ENCODE assay signal across 12 mouse cellular contexts in genomic region chr11:11828761-11829160, GRCm38 (mm10). TPM values are rescaled to one million over a fixed set of nuclear protein-coding genes. Genes with fewer than 3 reads are reported as not detected.
A peak's percentile ranks its signal among the peaks of the same experiment; 100 is the strongest.
DNase-seq lines count a peak whose midpoint lies in the region; ATAC-seq and TF ChIP-seq lines count a peak whose summit lies in the region.
"Had no signal": no experiment of that assay in that cellular context is flagged by ENCODE, and none has a peak within 500 bp of the region (broad histone marks: within the 10 kb centered on the region; RNA-seq: fewer than 3 reads in every experiment).

No protein-coding gene starts in this region.

- ATAC-seq in heart, embryonic 14.5 days (ENCODE audit: insufficient number of reproducible peaks, insufficient read depth, low FRiP score, low read depth), result 0 out of 2 replicates have a peak, but pooled peaks have one; percentile 6
- no peak for ATAC-seq in midbrain, postnatal 0 days (ENCODE audit: low FRiP score)
- no peak for ATAC-seq in hindbrain, embryonic 12.5 days (ENCODE audit: low FRiP score)
- ATAC-seq in stomach, embryonic 15.5 days (ENCODE audit: insufficient read depth, low FRiP score, low read depth), result peak; percentile 21; the same call in 1 of the 2 replicates

- peak overlapping the region; percentile 57 for H3K9ac ChIP-seq in heart, embryonic 14.5 days (ENCODE audit: low read length)
- H3K9ac ChIP-seq in midbrain, postnatal 0 days (replicated peaks; ENCODE audit: low read length, poor library complexity, severe bottlenecking), result no peak overlapping the region
- H3K9ac ChIP-seq in hindbrain, embryonic 12.5 days, result no peak overlapping the region
- no peak overlapping the region; the same call in 1 of the 2 replicates for H3K9ac ChIP-seq in stomach, embryonic 15.5 days

- H3K4me1 ChIP-seq in heart, embryonic 14.5 days (ENCODE audit: control insufficient read depth in 2 of 2, insufficient read depth in 2 of 2, low read length in 2 of 2), result peaks cover 57 to 85% of the 10 kb centered on the region in 2 experiments
- peaks cover 91% of the 10 kb centered on the region for H3K4me1 ChIP-seq in midbrain, embryonic 10.5 days
- no peaks in the 10 kb centered on the region; the same call in 1 of the 2 replicates for H3K4me1 ChIP-seq in midbrain, postnatal 0 days (ENCODE audit: insufficient read depth, low read length)
- peaks cover 67% of the 10 kb centered on the region for H3K4me1 ChIP-seq in hindbrain, embryonic 12.5 days
- peaks cover 60% of the 10 kb centered on the region for H3K4me1 ChIP-seq in stomach, embryonic 15.5 days

- TF ChIP-seq CTCF in midbrain, postnatal 0 days (IDR thresholded peaks at IDR 0.05), result no peak

- no peaks in the 10 kb centered on the region for H3K27me3 ChIP-seq in heart, embryonic 14.5 days (ENCODE audit: control insufficient read depth, insufficient read depth, low read length)
- no peaks in the 10 kb centered on the region; the same call in none of the 2 replicates for H3K27me3 ChIP-seq in midbrain, embryonic 10.5 days (ENCODE audit: low read depth, poor library complexity, severe bottlenecking)
- H3K27me3 ChIP-seq in midbrain, postnatal 0 days (ENCODE audit: insufficient read depth, low read length), result no peaks in the 10 kb centered on the region
- no peaks in the 10 kb centered on the region for H3K27me3 ChIP-seq in hindbrain, embryonic 12.5 days
- no peaks in the 10 kb centered on the region for H3K27me3 ChIP-seq in stomach, embryonic 15.5 days (replicated peaks)
- H3K27me3 ChIP-seq: CH12.LX had no signal

- intact Hi-C loops in left cerebral cortex, postnatal 25 days (cut with DNase I), result no loop called here

- no peaks in the 10 kb centered on the region for H3K9me3 ChIP-seq in heart, embryonic 14.5 days (ENCODE audit: control insufficient read depth, low read length)
- H3K9me3 ChIP-seq in midbrain, embryonic 10.5 days (replicated peaks), result no peaks in the 10 kb centered on the region
- no peaks in the 10 kb centered on the region for H3K9me3 ChIP-seq in midbrain, postnatal 0 days (ENCODE audit: low read length)
- no peaks in the 10 kb centered on the region for H3K9me3 ChIP-seq in hindbrain, embryonic 12.5 days (replicated peaks)
- H3K9me3 ChIP-seq in stomach, embryonic 15.5 days, result no peaks in the 10 kb centered on the region

- peak overlapping the region; percentile 91 to 92 for H3K27ac ChIP-seq in heart, embryonic 14.5 days (replicated peaks in 1 of 2; ENCODE audit: control insufficient read depth in 1 of 2, insufficient read depth in 1 of 2, low read depth in 2 of 2, low read length in 2 of 2)
- peak overlapping the region; percentile 83 for H3K27ac ChIP-seq in midbrain, embryonic 10.5 days (replicated peaks)
- no peak overlapping the region for H3K27ac ChIP-seq in midbrain, postnatal 0 days (ENCODE audit: low read depth, low read length)
- H3K27ac ChIP-seq in hindbrain, embryonic 12.5 days, result peak overlapping the region; percentile 79
- peak overlapping the region; percentile 91 for H3K27ac ChIP-seq in stomach, embryonic 15.5 days
- H3K27ac ChIP-seq: gastrocnemius, adult 2 months had no signal

- H3K4me2 ChIP-seq in heart, embryonic 14.5 days (ENCODE audit: low read length), result peak overlapping the region; percentile 26; the same call in 1 of the 2 replicates
- H3K4me2 ChIP-seq in midbrain, postnatal 0 days (ENCODE audit: low read depth, low read length, poor library complexity, severe bottlenecking), result no peak overlapping the region
- no peak overlapping the region; the same call in 1 of the 2 replicates for H3K4me2 ChIP-seq in hindbrain, embryonic 12.5 days (replicated peaks)
- peak overlapping the region; percentile 32 for H3K4me2 ChIP-seq in stomach, embryonic 15.5 days

- DNase-seq in heart, adult 8-10 months (ENCODE audit: low spot score), result no peak
- DNase-seq in midbrain, embryonic 10.5 days (ENCODE audit: low spot score), result peak; percentile 44
- DNase-seq in midbrain, postnatal 0 days (ENCODE audit: low spot score), result no peak
- DNase-seq in left cerebral cortex, postnatal 25 days (ENCODE audit: low spot score in 2 of 2), result no peak
- DNase-seq in right cerebral cortex, postnatal 4 days, result no peak
- DNase-seq: adrenal gland, adult 2 months; cerebellum, adult 2 months; gastrocnemius, adult 2 months had no signal

- H3K4me3 ChIP-seq in heart, embryonic 14.5 days (ENCODE audit: control insufficient read depth in 1 of 2, insufficient read depth in 1 of 2, low read depth in 1 of 2, low read length in 2 of 2), result no peak overlapping the region
- H3K4me3 ChIP-seq in midbrain, embryonic 10.5 days, result no peak overlapping the region
- no peak overlapping the region for H3K4me3 ChIP-seq in midbrain, postnatal 0 days (ENCODE audit: low read depth, low read length)
- H3K4me3 ChIP-seq in hindbrain, embryonic 12.5 days, result no peak overlapping the region
- no peak overlapping the region for H3K4me3 ChIP-seq in stomach, embryonic 15.5 days (replicated peaks)
- H3K4me3 ChIP-seq: gastrocnemius, adult 2 months had no signal

- 14% methylated on average over 6 of the region's 6 CpGs for WGBS in heart, embryonic 14.5 days
- 30% methylated on average over 6 of the region's 6 CpGs for WGBS in midbrain, embryonic 10.5 days
- WGBS in midbrain, postnatal 0 days, result 35% methylated on average over 6 of the region's 6 CpGs
- WGBS in hindbrain, embryonic 12.5 days, result 23% methylated on average over 6 of the region's 6 CpGs
- 22% methylated on average over 6 of the region's 6 CpGs for WGBS in stomach, embryonic 15.5 days

- no peaks in the 10 kb centered on the region for H3K36me3 ChIP-seq in heart, embryonic 14.5 days (ENCODE audit: control insufficient read depth, insufficient read depth, low read length)
- H3K36me3 ChIP-seq in midbrain, embryonic 10.5 days, result no peaks in the 10 kb centered on the region
- H3K36me3 ChIP-seq in midbrain, postnatal 0 days (ENCODE audit: insufficient read depth, low read length), result no peaks in the 10 kb centered on the region
- H3K36me3 ChIP-seq in hindbrain, embryonic 12.5 days, result no peaks in the 10 kb centered on the region
- no peaks in the 10 kb centered on the region for H3K36me3 ChIP-seq in stomach, embryonic 15.5 days

RNA-seq across cellular contexts. Expression of gene Fignl1, which starts 20.0 kb away (rescaled TPM):
- polyA plus RNA-seq in heart, embryonic 14.5 days (2014; fragmentation: Nextera tagmentation; extraction: Ambion mirVana), result 49.6 and 53.8 TPM in 2 replicates
- total RNA-seq in heart, adult 8-10 months (2022), result under 1 TPM; 0.28 to 0.46 (median 0.37) TPM
- 103 and 112 TPM in 2 replicates for polyA plus RNA-seq in midbrain, embryonic 10.5 days (2016; fragmentation: Nextera tagmentation; extraction: Ambion mirVana)
- 4.4 and 5.2 TPM in 2 replicates for total RNA-seq in midbrain, postnatal 0 days (2014; rRNA removed)
- polyA plus RNA-seq in midbrain, postnatal 0 days (2015; fragmentation: Nextera tagmentation; extraction: Ambion mirVana), result 2.2 and 3.7 TPM in 2 replicates
- 41.0 and 41.1 TPM in 2 replicates for polyA plus RNA-seq in hindbrain, embryonic 12.5 days (2016; fragmentation: Nextera tagmentation; extraction: Ambion mirVana)
- 54.1 and 54.4 TPM in 2 replicates for polyA plus RNA-seq in stomach, embryonic 15.5 days (2015; fragmentation: Nextera tagmentation; extraction: Ambion mirVana)
- 1 to 10 TPM in 1 of 2 experiments, under 1 TPM in 1; 0.73 to 1.0 TPM for total RNA-seq in left cerebral cortex, postnatal 25 days (2021)

Comparison
In these comparisons a context has a peak if more than half of its experiments do, and no peak if none do; other contexts are left out.
1. ATAC-seq: peak in heart, embryonic 14.5 days (single experiment) and stomach, embryonic 15.5 days (single experiment); none in midbrain, postnatal 0 days (single experiment) and hindbrain, embryonic 12.5 days (single experiment).
2. H3K4me2 ChIP-seq: peak in heart, embryonic 14.5 days (single experiment) and stomach, embryonic 15.5 days (single experiment); none in midbrain, postnatal 0 days (single experiment) and hindbrain, embryonic 12.5 days (single experiment).